Mouse (Mus musculus) midbrain, embryonic 16.5 days (tissue): ENCODE measurements around the gene Ahcyl1. TPM values are rescaled to one million over a fixed set of nuclear protein-coding genes. Genes with fewer than 3 reads are reported as not detected.
A peak's percentile ranks its signal among the peaks of the same experiment; 100 is the strongest.

ENCODE experiments used
- ATAC-seq: fragments of 200-750 bp; cut with Nextera tagmentation; 2 replicates; pipeline ENCODE4 v1.8.0; 2017; ENCODE audit warnings: moderate TSS enrichment
- H3K27ac ChIP-seq: fragments of 300-500 bp; sonication (generic); 2 replicates; pipeline ENCODE4 v1.5.1; 2014; ENCODE audit warnings: mild to moderate bottlenecking, low read length, mixed read lengths
- H3K27me3 ChIP-seq: fragments of 300-500 bp; sonication (generic); 2 replicates; pipeline ENCODE4 v1.6.1; 2014; ENCODE audit warnings: low read depth, low read length, mixed read lengths; ENCODE audit not compliant: control insufficient read depth, insufficient read depth
- H3K36me3 ChIP-seq: fragments of 300-500 bp; sonication (generic); 2 replicates; pipeline ENCODE4 v1.6.1; 2014; ENCODE audit warnings: mild to moderate bottlenecking, low read length, moderate library complexity, mixed read lengths; ENCODE audit not compliant: control insufficient read depth, insufficient read depth
- H3K4me1 ChIP-seq: fragments of 300-500 bp; sonication (generic); 2 replicates; pipeline ENCODE4 v1.6.1; 2014; ENCODE audit warnings: mild to moderate bottlenecking, low read length, mixed read lengths; ENCODE audit not compliant: control insufficient read depth, insufficient read depth
- H3K4me2 ChIP-seq: fragments of 300-500 bp; sonication (generic); 2 replicates; pipeline ENCODE4 v1.6.1; 2014; ENCODE audit warnings: mild to moderate bottlenecking, low read length, mixed read lengths
- H3K4me3 ChIP-seq: fragments of 300-500 bp; sonication (generic); 2 replicates; pipeline ENCODE4 v1.5.1; 2014; ENCODE audit warnings: low read depth, mild to moderate bottlenecking, low read length, moderate library complexity, mixed read lengths
- H3K9ac ChIP-seq: fragments of 300-500 bp; sonication (generic); 2 replicates; pipeline ENCODE4 v1.6.1; 2014; ENCODE audit warnings: low read depth, low read length, mixed read lengths
- H3K9me3 ChIP-seq: fragments of 300-500 bp; sonication (generic); replicated peaks from 2 replicates; pipeline ENCODE4 v1.6.1; 2014; ENCODE audit warnings: mild to moderate bottlenecking, low read length, mixed read lengths; ENCODE audit not compliant: control insufficient read depth, poor library complexity, severe bottlenecking
- WGBS: fragments of 180-500 bp; shearing (Covaris S2); extraction: QIAGEN DNeasy Blood & Tissue Kit; methylation state at CpG from one replicate; pipeline ENCODE4 v1.1.7; 2014; 5-methylcytosine and 5-hydroxymethylcytosine counted together
- polyA plus RNA-seq: library from polyadenylated mRNA; unstranded; fragments of >200 nt; fragmentation: Nextera tagmentation; extraction: Ambion mirVana; gene quantifications from 2 replicates; pipeline ENCODE4 v1.2.1, GENCODE M21; 2015

Ahcyl1 gene
- polyA plus RNA-seq, 1 experiment from 2014 or later, result 114 TPM

DNA sequence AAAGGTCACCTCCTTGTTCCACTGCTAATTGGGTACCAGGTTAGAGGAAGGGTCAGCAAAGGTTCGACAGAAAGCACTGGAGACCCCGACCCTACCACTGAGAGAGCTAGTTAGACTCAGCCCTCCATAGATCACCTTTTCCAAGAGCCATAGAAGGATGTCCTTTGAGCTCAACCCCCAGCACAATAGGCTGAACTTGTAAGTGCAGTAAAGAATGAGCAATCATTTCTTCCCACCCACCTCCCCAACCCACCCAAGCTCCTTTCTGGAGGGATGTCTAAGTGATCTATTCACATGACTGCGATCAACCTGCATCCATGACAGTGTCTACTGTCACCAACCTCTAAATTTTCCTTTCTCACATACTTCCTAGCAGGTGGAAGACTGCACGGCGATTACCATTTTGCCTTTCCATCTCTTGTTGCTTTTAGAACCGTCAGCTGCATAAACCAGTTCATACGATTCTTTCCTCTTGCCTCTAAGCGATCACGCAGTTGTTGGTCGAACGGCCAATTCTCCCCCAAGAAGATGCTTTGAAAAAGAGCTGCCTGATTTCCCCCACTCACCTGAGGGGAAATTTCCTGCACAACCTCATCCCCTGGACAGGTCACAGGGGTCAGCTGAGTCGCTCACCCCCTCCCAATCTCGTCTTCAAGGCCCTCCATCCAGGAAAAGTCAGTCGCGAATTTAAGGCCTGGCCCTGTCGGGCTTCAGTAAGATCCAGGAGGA, 977 bp downstream of the Ahcyl1 start:
- Histone ChIP-seq H3K36me3 (no peaks in the 10 kb centered on the region), H3K9me3 (no peaks in the 10 kb centered on the region), H3K9ac (peak overlapping the region; percentile 94), H3K4me1 (peaks cover 47% of the 10 kb centered on the region), H3K4me3 (peak overlapping the region; percentile 92), H3K4me2 (peak overlapping the region; percentile 97), H3K27me3 (no peaks in the 10 kb centered on the region), H3K27ac (peak overlapping the region; percentile 95)
- WGBS, result 3% methylated on average over 16 of the region's 16 CpGs
- ATAC-seq, result no peak

DNA sequence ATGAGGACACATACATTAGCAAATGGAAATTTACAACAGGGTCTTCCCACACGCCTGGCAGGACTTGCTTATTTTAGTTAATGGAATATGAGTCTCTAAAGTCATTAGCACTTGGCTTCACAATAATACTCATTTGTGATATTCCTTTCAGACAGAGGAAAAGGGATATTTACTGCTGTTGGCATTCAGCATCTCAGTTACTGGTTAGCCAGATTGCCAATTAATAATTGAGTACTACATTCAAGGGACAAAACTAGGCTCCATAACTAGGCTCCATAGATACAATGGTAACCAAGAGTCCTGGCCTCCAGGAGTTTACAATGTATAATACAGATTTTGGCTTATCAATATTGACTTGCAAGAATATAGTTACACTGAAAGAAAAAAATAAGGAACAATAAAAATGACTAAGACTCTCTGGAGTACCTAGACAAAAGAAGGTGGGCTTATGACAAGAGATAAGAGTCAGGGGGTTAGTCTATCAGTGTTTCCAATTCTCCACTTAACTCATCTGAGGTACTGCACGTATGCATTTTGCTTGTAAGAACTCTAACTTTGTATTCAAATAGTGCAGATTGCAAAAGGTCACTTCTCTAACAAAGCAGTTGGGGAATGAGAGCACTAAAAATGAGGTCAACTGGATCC, 2.0 kb downstream of the Ahcyl1 start:
- Histone ChIP-seq H3K4me1 (peaks cover 54% of the 10 kb centered on the region), H3K4me3 (peak overlapping the region; percentile 92)

DNA sequence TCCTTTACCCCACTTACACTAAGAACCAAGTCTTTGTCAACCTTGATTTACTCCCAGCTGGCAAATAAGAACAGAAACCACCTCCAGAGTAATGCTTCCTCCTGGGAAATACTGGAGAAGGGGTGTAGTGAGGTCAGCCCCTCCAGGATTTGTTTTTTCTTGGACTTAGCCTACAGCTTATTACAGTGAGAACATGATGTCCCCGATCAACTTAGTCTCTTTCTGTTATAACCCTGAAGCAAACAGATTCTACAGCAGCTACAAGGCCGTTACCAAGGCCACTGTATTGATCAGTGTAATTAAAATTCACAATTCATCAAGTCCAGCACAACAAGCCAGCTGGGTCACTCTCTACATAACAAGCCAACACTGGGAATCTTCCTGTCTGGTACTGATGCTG, 6.0 kb downstream of the Ahcyl1 start:
- no peak; the same call in 1 of the 2 replicates for ATAC-seq
- no peak overlapping the region for H3K9ac ChIP-seq
- H3K27me3 ChIP-seq, result no peaks in the 10 kb centered on the region
- H3K4me2 ChIP-seq, result no peak overlapping the region
- H3K9me3 ChIP-seq, result no peaks in the 10 kb centered on the region
- H3K4me1 ChIP-seq, result peaks cover 56% of the 10 kb centered on the region
- H3K27ac ChIP-seq, result no peak overlapping the region
- 41% methylated on average over 2 of the region's 2 CpGs for WGBS
- no peak overlapping the region for H3K4me3 ChIP-seq
- H3K36me3 ChIP-seq, result no peaks in the 10 kb centered on the region

More for the DNA sequence above, 2.0 kb downstream of the Ahcyl1 start:
- Histone ChIP-seq H3K27ac (no peak overlapping the region), H3K9ac (peak overlapping the region; percentile 94), H3K4me2 (peak overlapping the region; percentile 97), H3K27me3 (no peaks in the 10 kb centered on the region), H3K9me3 (no peaks in the 10 kb centered on the region), H3K36me3 (no peaks in the 10 kb centered on the region)
- WGBS, result 57% methylated on average over 2 of the region's 2 CpGs
- no peak for ATAC-seq

DNA sequence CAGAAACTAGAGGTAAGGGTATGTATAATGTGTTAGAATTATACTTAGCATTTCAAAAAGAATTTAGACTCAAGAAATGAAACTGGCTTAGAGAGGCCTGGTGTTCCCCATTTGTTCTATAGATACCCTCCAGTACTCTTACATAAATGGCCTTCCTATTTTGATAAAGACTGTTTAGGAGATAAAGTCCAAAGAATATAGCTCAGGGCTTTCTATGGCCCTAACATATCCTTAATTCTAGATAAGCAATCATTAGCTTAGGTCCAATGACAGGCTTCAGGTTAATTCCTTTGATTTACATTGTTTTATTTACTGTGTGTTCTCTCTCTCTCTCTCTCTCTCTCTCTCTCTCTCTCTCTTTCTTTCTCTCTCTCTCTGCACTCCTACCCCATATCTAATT, 7.1 kb downstream of the Ahcyl1 start:
- no peak overlapping the region for H3K27ac ChIP-seq
- no peaks in the 10 kb centered on the region for H3K9me3 ChIP-seq
- ATAC-seq, result no peak

DNA sequence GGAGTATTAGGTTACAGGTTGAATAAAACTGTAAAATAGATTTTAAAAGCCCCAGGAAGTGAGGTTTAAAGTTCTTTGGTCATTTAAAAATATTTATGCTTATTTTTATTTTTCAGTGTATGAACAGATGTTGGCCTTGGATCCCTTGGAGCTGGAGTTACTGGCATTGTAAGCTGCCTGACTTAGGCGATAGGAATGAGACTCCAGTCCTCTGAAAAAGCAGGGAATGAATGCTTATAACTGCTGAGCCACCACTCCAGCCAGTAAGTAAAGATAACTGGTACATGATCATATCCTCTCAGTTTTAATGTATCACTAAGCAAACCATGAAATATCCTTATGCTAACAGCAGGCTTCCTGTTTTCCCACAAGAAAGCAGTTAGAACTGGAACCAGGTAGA, 8.1 kb downstream of the Ahcyl1 start:
- Histone ChIP-seq H3K4me2 (no peak overlapping the region), H3K27ac (no peak overlapping the region), H3K27me3 (no peaks in the 10 kb centered on the region), H3K9ac (no peak overlapping the region), H3K4me1 (peaks cover 36% of the 10 kb centered on the region), H3K36me3 (no peaks in the 10 kb centered on the region), H3K4me3 (no peak overlapping the region), H3K9me3 (no peaks in the 10 kb centered on the region)
- ATAC-seq, result no peak
- WGBS, result 69% methylated on average over 1 of the region's 1 CpGs

More for the DNA sequence above, 7.1 kb downstream of the Ahcyl1 start:
- Histone ChIP-seq H3K4me2 (no peak overlapping the region), H3K4me1 (peaks cover 46% of the 10 kb centered on the region), H3K27me3 (no peaks in the 10 kb centered on the region), H3K4me3 (no peak overlapping the region), H3K9ac (no peak overlapping the region), H3K36me3 (no peaks in the 10 kb centered on the region)

DNA sequence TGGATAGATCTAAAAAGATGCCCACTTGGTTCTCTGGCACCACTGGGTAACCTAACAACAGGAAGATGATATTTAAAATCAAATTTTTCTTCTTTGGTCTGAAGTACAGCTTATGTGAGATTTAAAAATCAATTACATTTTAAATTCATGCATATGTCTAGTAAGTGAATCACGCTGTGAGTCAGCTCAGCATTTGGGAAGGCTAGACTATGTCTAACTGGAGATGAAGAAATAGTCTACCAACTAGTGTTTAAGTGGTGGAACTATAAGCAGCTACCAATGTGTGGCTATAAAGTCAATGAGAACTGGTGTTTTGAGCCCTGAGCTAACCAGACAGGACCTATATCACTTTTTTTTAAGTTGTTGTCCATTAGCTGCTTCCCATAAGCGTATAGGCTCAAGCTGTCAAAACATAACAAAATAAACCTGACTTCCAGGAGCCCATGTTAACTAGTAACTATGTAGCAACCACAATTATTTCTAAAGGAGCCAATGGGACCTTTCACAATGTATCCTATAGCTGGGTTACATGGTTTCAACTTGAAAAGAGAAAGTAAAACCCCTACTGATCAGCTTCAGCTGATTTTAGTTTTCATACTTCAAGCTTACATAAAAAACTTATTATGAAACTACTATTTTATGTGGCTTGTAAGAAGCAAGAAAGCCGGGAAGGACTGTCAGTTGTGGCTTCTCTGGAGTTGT, 9.9 kb downstream of the Ahcyl1 start:
- WGBS, result 94% methylated on average over 3 of the region's 3 CpGs
- no peak overlapping the region for H3K4me2 ChIP-seq
- H3K4me1 ChIP-seq, result peaks cover 26% of the 10 kb centered on the region
- H3K36me3 ChIP-seq, result no peaks in the 10 kb centered on the region
- no peak overlapping the region for H3K4me3 ChIP-seq
- H3K27me3 ChIP-seq, result no peaks in the 10 kb centered on the region
- H3K9me3 ChIP-seq, result no peaks in the 10 kb centered on the region
- H3K27ac ChIP-seq, result no peak overlapping the region
- no peak overlapping the region for H3K9ac ChIP-seq
- no peak for ATAC-seq

DNA sequence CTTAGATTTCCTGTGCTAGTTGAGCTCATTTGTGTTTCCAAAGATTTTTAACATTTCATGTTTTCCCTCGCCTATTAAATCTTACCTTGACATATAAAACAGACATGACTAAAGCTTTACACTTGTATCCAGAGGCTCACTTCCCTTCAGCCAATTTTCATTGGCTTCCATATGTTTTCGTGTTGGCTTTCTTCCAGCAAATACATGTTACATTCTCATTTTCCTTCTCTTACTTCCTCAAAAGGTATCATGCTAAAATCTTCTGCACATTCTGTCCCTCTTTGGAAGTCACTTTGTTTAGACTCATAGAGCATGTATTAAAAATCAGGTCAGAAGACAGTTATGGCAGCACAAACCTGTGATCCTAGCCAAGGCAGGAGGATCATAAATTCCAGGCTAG, 10.7 kb downstream of the Ahcyl1 start:
- no peak overlapping the region for H3K4me3 ChIP-seq
- H3K27me3 ChIP-seq, result no peaks in the 10 kb centered on the region
- no peaks in the 10 kb centered on the region for H3K36me3 ChIP-seq
- no peak overlapping the region for H3K9ac ChIP-seq
- 90% methylated on average over 2 of the region's 2 CpGs for WGBS
- no peak overlapping the region for H3K27ac ChIP-seq
- no peak overlapping the region for H3K4me2 ChIP-seq
- H3K9me3 ChIP-seq, result no peaks in the 10 kb centered on the region
- H3K4me1 ChIP-seq, result peaks cover 25% of the 10 kb centered on the region
- no peak for ATAC-seq

DNA sequence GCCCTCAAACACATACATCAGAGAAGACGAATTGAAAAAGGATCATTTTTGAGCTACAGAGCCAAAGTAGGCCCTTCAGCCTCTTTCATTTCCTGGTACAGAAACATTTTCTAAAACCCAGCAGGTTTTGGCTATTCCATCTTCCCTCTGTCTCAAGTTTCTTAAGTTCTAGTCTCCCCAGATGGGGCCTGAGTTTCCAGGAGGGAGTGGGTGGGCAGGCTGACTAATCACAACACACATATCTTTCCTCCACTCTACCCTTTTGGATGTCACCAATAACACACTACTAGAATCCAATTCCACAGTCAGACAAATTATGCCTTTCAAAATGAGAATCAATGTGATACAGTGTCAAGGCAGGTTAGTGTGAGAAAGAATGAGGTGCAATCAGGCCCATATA, 12.8 kb downstream of the Ahcyl1 start:
- Histone ChIP-seq H3K27ac (no peak overlapping the region), H3K4me3 (no peak overlapping the region), H3K27me3 (no peaks in the 10 kb centered on the region), H3K9me3 (no peaks in the 10 kb centered on the region), H3K4me2 (no peak overlapping the region), H3K4me1 (peaks cover 21% of the 10 kb centered on the region), H3K36me3 (no peaks in the 10 kb centered on the region), H3K9ac (no peak overlapping the region)
- no peak for ATAC-seq
- 93% methylated on average over 1 of the region's 1 CpGs for WGBS
